Comparison of ENCODE assay signal across 8 mouse cellular contexts in the genomic region with DNA sequence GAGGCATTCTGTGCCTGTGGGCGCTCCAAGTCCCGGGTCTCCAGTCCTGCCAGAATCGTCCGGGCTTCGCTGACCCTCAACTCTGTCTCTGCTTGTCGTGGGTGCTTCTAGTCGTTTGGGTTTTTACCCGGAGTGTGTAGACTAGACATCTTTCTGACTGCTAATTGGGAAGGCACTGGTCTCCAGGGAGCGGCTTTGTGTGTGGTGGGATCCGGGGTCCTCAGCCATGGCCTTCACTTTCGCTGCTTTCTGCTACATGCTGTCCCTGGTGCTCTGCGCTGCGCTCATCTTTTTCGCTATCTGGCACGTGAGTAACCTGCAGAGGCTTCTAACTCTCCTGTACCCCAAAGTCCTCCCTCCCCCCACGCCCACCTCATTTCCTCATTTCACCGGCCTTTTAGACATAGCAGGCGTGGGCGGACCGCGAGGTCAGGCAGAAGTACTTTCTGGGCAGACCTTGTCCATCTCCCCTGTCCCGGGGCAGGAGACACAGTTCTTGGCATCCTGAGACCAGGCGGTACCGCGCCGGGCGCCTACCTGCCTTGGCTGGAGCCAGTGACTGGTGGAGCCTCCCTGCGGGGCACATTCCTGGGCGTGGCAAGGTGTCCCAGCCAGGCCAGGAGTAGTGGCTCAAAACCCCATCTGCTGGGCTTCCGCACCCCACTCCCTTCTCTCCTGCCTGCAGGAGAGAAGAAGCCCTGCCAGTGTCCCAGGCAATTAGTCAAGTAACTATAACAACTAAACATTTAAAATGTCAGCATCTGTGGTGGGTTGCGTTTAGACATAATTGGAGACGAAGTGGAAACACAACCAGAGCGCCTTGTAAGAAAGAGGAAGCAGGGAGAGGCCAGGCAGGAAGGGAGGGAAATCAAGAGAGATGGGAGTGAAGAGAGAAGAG. TPM values are rescaled to one million over a fixed set of nuclear protein-coding genes. Genes with fewer than 3 reads are reported as not detected.
A peak's percentile ranks its signal among the peaks of the same experiment; 100 is the strongest.
DNase-seq lines count a peak whose midpoint lies in the region; ATAC-seq lines count a peak whose summit lies in the region.

No protein-coding gene starts in this region.

- H3K36me3 ChIP-seq in hindbrain, embryonic 12.5 days, result no peaks in the 10 kb centered on the region

- peaks cover 51% of the 10 kb centered on the region for H3K27me3 ChIP-seq in hindbrain, embryonic 12.5 days

- H3K9ac ChIP-seq in hindbrain, embryonic 12.5 days, result peak overlapping the region; percentile 62

- peaks cover 19% of the 10 kb centered on the region for H3K4me1 ChIP-seq in hindbrain, embryonic 12.5 days

- H3K27ac ChIP-seq in hindbrain, embryonic 12.5 days, result no peak overlapping the region

- no peaks in the 10 kb centered on the region for H3K9me3 ChIP-seq in hindbrain, embryonic 12.5 days (replicated peaks)

- H3K4me2 ChIP-seq in hindbrain, embryonic 12.5 days (replicated peaks), result peak overlapping the region; percentile 100

- H3K4me3 ChIP-seq in hindbrain, embryonic 12.5 days, result peak overlapping the region; percentile 58

- no peak for DNase-seq in frontal cortex, postnatal 14 days (ENCODE audit: low spot score in 2 of 2)
- DNase-seq in testis, postnatal 10 days (ENCODE audit: low spot score), result peak; percentile 44
- no peak for DNase-seq in testis, postnatal 14 days (ENCODE audit: low spot score)
- DNase-seq in lung, postnatal 4 days, result peak; percentile 24 to 34
- DNase-seq in urinary bladder, postnatal 10 days (ENCODE audit: low spot score), result no peak

- ATAC-seq in frontal cortex, adult (ENCODE audit: low TSS enrichment), result 0 out of 2 replicates have a peak, but pooled peaks have one; percentile 6
- peak; percentile 38 for ATAC-seq in hindbrain, embryonic 12.5 days (ENCODE audit: low FRiP score)
- no peak for ATAC-seq in CD4-positive, CD25-positive, alpha-beta regulatory T cell, adult 4 months

- 4% methylated on average over 33 of the region's 33 CpGs for WGBS in hindbrain, embryonic 12.5 days

RNA-seq across cellular contexts. Expression of a gene that starts 1.0 kb away (rescaled TPM):
- polyA plus RNA-seq in hindbrain, embryonic 12.5 days (2016; fragmentation: Nextera tagmentation; extraction: Ambion mirVana), result 2.6 and 5.1 TPM in 2 replicates
- polyA plus RNA-seq in CD4-positive, CD25-positive, alpha-beta regulatory T cell, adult 4 months (2017; shearing (Covaris generic)), result not detected

Comparison
In these comparisons a context has a peak if more than half of its experiments do, and no peak if none do; other contexts are left out.
1. DNase-seq: peak in testis, postnatal 10 days (single experiment) and lung, postnatal 4 days (2 of 2); none in frontal cortex, postnatal 14 days (0 of 2), testis, postnatal 14 days (single experiment) and urinary bladder, postnatal 10 days (single experiment).